Mouse (Mus musculus) kidney, adult 2 months (tissue): ENCODE measurements around the gene Dync1li1. TPM values are rescaled to one million over a fixed set of nuclear protein-coding genes. Genes with fewer than 3 reads are reported as not detected.

ENCODE experiments used
- DNase-seq: peaks from one replicate; pipeline ENCODE4 v3.0.0; 2021
- H3K27ac ChIP-seq: fragments of 200-500 bp; 2 replicates; pipeline ENCODE4 v1.5.1; 2012; ENCODE audit warnings: low read depth, low read length, control low read depth, inconsistent platforms; ENCODE audit not compliant: insufficient read depth
- H3K27me3 ChIP-seq: fragments of 200-500 bp; replicated peaks from 2 replicates; pipeline ENCODE4 v1.6.1; 2012; ENCODE audit warnings: mild to moderate bottlenecking, moderate library complexity, low read length, inconsistent platforms; ENCODE audit not compliant: control insufficient read depth, insufficient read depth
- H3K36me3 ChIP-seq: fragments of 200-500 bp; 2 replicates; pipeline ENCODE4 v1.6.1; 2012; ENCODE audit warnings: mild to moderate bottlenecking, moderate library complexity, low read length, inconsistent platforms; ENCODE audit not compliant: control insufficient read depth, insufficient read depth
- H3K4me1 ChIP-seq: fragments of 200-500 bp; 2 replicates; pipeline ENCODE4 v1.6.1; 2011; ENCODE audit warnings: low read length; ENCODE audit not compliant: control insufficient read depth, insufficient read depth
- H3K4me3 ChIP-seq: fragments of 200-500 bp; 2 replicates; pipeline ENCODE4 v1.5.1; 2011; ENCODE audit warnings: mild to moderate bottlenecking, low read depth, low read length, control low read depth; ENCODE audit not compliant: insufficient read depth
- CTCF ChIP-seq: fragments of 200-500 bp; conservative IDR thresholded peaks from 2 replicates; pipeline ENCODE4 v1.5.1; 2011; ENCODE audit warnings: low read depth, mild to moderate bottlenecking, control low read depth, low read length, moderate library complexity, mixed read lengths; ENCODE audit not compliant: insufficient read depth, insufficient read length
- POLR2A ChIP-seq: fragments of 200-500 bp; IDR thresholded peaks from one replicate; pipeline ENCODE4 v1.6.1; 2011; ENCODE audit warnings: low read depth, low read length, control low read depth
- WGBS: fragments of 180-500 bp; shearing (Covaris S2); methylation state at CpG from one replicate; pipeline ENCODE4 v1.1.7; 2018; 5-methylcytosine and 5-hydroxymethylcytosine counted together
- polyA plus RNA-seq: library from polyadenylated mRNA; depleted of rRNA; stranded (reverse); fragments of >200 nt; gene quantifications from 2 replicates; pipeline ENCODE4 v1.2.3, GENCODE M21; 2012

Gene Dync1li1
- polyA plus RNA-seq, 1 experiment = 24.6 TPM

GRCm38 (mm10) chr9:114663782-114664181 lies 24.8 kb upstream of the Dync1li1 start:
- DNase-seq = no peak
- TF ChIP-seq CTCF (no peak), POLR2A (no peak)
- no peaks in the 10 kb centered on the region for H3K36me3 ChIP-seq
- no peak overlapping the region for H3K27ac ChIP-seq
- peaks cover 2% of the 10 kb centered on the region; the same call in 1 of the 2 replicates for H3K4me1 ChIP-seq
- 91% methylated on average over 11 of the region's 11 CpGs for WGBS
- H3K4me3 ChIP-seq = no peak overlapping the region
- no peaks in the 10 kb centered on the region for H3K27me3 ChIP-seq

- no peaks in the 10 kb centered on the region for H3K36me3 ChIP-seq
- WGBS = 93% methylated on average over 10 of the region's 10 CpGs
- DNase-seq = no peak
These were observed 21.7 kb upstream of the Dync1li1 start for GRCm38 (mm10) chr9:114666858-114667257.

GRCm38 (mm10) chr9:114668047-114668446 lies 20.5 kb upstream of the Dync1li1 start:
- Histone ChIP-seq H3K27me3 (no peaks in the 10 kb centered on the region), H3K4me1 (peaks cover 10% of the 10 kb centered on the region; the same call in 1 of the 2 replicates), H3K36me3 (no peaks in the 10 kb centered on the region), H3K27ac (peak overlapping the region; percentile 7; the same call in 1 of the 2 replicates), H3K4me3 (no peak overlapping the region)
- no peak for DNase-seq
- WGBS = 57% methylated on average over 4 of the region's 4 CpGs
- TF ChIP-seq CTCF = no peak
- TF ChIP-seq POLR2A = no peak

More at GRCm38 (mm10) chr9:114666858-114667257, 21.7 kb upstream of the Dync1li1 start:
- Histone ChIP-seq H3K4me1 (peaks cover 7% of the 10 kb centered on the region; the same call in 1 of the 2 replicates), H3K27me3 (no peaks in the 10 kb centered on the region), H3K4me3 (no peak overlapping the region), H3K27ac (no peak overlapping the region)
- TF ChIP-seq POLR2A (no peak), CTCF (no peak)

DNA sequence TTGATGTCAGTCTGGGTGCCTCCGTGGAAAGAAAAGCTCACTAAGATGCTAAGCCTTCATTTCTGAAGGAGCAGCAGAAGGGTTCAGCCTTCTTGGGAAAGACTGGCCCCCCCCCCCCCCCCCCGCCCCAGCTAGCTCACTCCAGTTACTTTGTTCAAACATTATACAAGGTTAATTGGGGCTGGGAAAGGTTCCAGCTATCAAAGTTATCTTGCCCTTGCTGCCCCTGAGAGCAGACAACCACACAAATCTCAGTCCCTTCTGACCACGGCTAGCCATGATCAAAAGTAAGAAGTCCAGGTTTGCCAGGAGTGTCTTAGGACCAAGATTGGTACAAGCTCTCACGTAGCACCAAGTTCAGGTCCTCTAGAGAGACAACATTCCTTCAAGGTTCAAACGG lies 19.6 kb upstream of the Dync1li1 start:
- H3K27ac ChIP-seq = peak overlapping the region; percentile 84
- peak; percentile 73 for DNase-seq
- no peak for TF ChIP-seq CTCF
- TF ChIP-seq POLR2A = no peak

DNA sequence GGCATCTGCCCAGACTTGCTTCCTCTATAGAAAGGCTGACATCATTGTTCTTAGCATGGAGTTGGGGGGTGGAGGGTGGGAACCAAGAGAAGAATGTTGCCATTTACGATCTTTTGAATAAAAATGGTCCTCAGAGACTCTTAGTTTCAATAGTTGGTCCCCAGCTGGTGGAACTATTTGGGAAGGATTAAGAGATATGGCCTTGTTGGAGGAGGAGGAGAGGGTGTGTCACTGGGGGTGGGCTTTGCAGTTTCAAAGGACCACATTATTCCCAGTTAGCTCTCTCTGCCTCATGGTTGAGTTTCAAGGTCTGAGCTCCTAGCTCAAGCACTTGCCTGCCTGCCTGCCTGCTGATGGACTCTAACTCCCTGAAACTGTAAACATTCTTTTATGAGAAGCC lies 16.6 kb upstream of the Dync1li1 start:
- no peak for DNase-seq
- Histone ChIP-seq H3K4me3 (no peak overlapping the region), H3K27me3 (no peaks in the 10 kb centered on the region), H3K4me1 (peaks cover 11% of the 10 kb centered on the region; the same call in 1 of the 2 replicates), H3K36me3 (no peaks in the 10 kb centered on the region), H3K27ac (no peak overlapping the region)
- TF ChIP-seq CTCF = no peak
- no peak for TF ChIP-seq POLR2A
- 72% methylated on average over 1 of the region's 1 CpGs for WGBS

More for the DNA sequence above, 19.6 kb upstream of the Dync1li1 start:
- Histone ChIP-seq H3K4me3 (no peak overlapping the region), H3K4me1 (peaks cover 11% of the 10 kb centered on the region; the same call in 1 of the 2 replicates), H3K36me3 (no peaks in the 10 kb centered on the region), H3K27me3 (no peaks in the 10 kb centered on the region)
- 30% methylated on average over 4 of the region's 5 CpGs for WGBS

DNA sequence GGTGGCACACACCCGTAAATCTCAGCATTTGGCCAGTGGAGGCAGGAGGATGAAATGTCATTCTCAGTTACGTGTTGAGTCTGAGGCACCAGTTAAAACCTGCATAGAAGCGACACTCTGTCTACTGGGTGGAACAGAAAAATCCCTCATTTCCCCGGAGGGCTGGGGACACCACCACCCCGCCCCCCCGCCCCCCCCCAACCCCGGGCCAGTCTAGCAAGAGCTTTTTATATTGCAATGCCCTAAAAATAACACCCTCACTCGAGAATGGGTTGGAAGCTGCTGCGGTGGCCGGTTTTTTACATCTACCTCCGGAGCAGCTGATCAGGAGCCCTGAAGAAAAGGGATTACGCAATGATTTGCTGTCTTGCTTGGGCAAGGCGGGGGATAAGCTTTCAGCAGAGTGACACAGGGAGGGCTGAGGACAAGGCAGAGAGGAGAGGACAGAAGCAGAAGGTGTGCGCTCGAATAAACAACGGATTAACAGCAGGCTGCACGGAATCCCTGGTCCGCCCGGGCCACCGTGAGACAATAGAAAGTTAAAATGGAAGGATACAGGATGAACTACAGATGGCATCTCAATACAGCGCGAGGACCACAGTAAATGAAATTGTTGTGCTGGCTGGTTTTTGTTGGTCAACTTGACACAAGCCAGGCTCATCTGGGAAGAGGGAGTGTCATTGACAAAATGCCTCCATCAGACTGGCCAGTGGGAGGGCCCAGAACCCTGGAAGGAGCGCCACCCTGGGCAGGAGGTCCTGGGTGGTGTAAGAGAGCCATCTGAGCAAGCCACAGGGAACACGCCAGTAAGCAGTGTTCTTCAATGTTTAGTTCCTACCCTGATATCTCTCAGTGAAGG lies 15.7 kb upstream of the Dync1li1 start:
- 8% methylated on average over 24 of the region's 24 CpGs for whole genome bisulfite sequencing
- H3K4me3 ChIP-seq = peak overlapping the region; percentile 36
- H3K36me3 ChIP-seq = no peaks in the 10 kb centered on the region
- TF ChIP-seq POLR2A = no peak
- peak; percentile 40 for DNase-seq
- H3K4me1 ChIP-seq = peaks cover 11% of the 10 kb centered on the region; the same call in 1 of the 2 replicates
- no peak overlapping the region for H3K27ac ChIP-seq
- no peaks in the 10 kb centered on the region for H3K27me3 ChIP-seq

DNA sequence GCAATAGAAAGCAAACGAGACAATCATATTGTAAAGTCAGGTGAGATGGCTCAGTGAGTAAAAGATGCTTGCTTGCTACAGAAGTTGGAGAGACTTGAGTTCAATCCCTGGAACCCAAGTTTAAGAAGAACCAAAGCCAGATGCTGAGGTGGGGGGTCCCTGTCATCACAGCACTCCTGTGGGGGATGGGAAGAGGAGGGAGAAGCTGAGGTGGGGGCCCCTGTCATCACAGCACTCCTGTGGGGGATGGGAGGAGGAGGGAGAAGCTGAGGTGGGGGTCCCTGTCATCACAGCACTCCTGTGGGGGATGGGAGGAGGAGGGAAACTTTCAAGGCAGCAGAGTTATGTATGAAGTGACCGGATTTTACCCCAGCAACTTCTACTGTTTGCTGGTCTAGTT lies 15.0 kb upstream of the Dync1li1 start:
- Histone ChIP-seq H3K4me1 (peaks cover 10% of the 10 kb centered on the region; the same call in 1 of the 2 replicates), H3K27ac (no peak overlapping the region), H3K36me3 (no peaks in the 10 kb centered on the region), H3K27me3 (no peaks in the 10 kb centered on the region), H3K4me3 (no peak overlapping the region)
- no peak for DNase-seq
- no peak for TF ChIP-seq CTCF
- TF ChIP-seq POLR2A = no peak
- WGBS = 63% methylated on average over 2 of the region's 2 CpGs
